Mouse (Mus musculus): ENCODE measurements at regions not wholly inside any gene's neighbourhood (a gene's known extent, or its start where the extent isn't known, plus 50 kb on each side); places are given as distances from the start of the nearest gene placed in this dataset.

DNA sequence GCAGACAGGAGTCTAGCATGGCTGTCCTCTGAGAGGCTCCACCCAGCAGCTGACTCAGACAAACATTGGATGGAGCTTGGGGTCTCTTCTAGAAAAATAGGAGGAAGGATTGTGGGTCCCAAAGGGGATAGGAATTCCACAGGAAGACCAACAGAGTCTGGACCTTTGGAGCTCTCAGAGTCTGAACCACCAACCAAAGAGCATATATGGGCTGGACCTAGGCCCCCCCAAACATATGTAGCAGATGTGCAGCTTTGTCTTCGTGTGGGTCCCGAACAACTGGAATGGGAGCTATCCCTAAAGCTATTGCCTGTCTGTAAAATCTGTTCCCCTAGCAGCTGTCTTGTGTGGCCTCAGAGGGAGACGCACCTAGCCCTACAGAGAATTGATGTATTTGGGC, 50.1 kb upstream of the Cpm start:
- Histone ChIP-seq H3K9me3 (ENCODE audit: control insufficient read depth, low read length) (no peaks in the 10 kb centered on the region), H3K36me3 (ENCODE audit: control insufficient read depth, insufficient read depth, low read length) (no peaks in the 10 kb centered on the region), H3K27me3 (replicated peaks; ENCODE audit: control insufficient read depth, insufficient read depth, low read length) (no peaks in the 10 kb centered on the region), H3K9ac (ENCODE audit: low read depth, low read length) (no peak overlapping the region), H3K4me1 (ENCODE audit: control insufficient read depth, insufficient read depth, low read length) (peaks cover 2% of the 10 kb centered on the region; the same call in 1 of the 2 replicates), H3K4me2 (ENCODE audit: low read depth, low read length) (no peak overlapping the region), H3K27ac (ENCODE audit: low read length) (no peak overlapping the region), H3K4me3 (ENCODE audit: low read length) (no peak overlapping the region)
- WGBS, result 73% methylated on average over 3 of the region's 3 CpGs
- no peak for ATAC-seq

DNA sequence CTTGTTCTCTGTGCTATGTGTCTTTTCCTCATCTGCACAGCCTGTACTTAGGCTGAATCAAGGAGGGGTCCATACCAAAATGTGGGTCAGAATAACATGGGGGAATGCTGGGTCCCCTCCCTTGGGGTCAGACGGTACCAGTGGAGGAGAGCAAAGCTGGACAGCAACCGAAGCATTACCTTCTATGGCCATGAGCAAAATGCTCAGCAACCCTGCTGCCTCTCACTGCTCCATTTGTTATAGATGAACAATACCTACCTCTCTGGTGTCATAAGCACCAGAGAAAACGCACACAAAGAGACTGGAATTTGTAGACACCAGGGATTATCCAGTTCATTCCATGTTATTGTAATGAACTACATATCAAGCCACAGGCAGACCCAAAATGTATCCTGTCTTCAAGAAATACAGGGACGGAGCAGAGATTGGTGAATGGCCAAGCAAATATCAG, 50.6 kb upstream of the Cpm start:
- no peak overlapping the region for H3K9ac ChIP-seq (ENCODE audit: low read depth, low read length)
- no peaks in the 10 kb centered on the region for H3K9me3 ChIP-seq (ENCODE audit: control insufficient read depth, low read length)
- no peaks in the 10 kb centered on the region for H3K27me3 ChIP-seq (replicated peaks; ENCODE audit: control insufficient read depth, insufficient read depth, low read length)
- 91% methylated on average over 4 of the region's 4 CpGs for WGBS
- H3K4me1 ChIP-seq (ENCODE audit: control insufficient read depth, insufficient read depth, low read length), result peaks cover 2% of the 10 kb centered on the region; the same call in 1 of the 2 replicates
- no peak overlapping the region for H3K27ac ChIP-seq (ENCODE audit: low read length)
- ATAC-seq, result no peak
- no peak overlapping the region for H3K4me2 ChIP-seq (ENCODE audit: low read depth, low read length)
- H3K4me3 ChIP-seq (ENCODE audit: low read length), result no peak overlapping the region
- no peaks in the 10 kb centered on the region for H3K36me3 ChIP-seq (ENCODE audit: control insufficient read depth, insufficient read depth, low read length)

DNA sequence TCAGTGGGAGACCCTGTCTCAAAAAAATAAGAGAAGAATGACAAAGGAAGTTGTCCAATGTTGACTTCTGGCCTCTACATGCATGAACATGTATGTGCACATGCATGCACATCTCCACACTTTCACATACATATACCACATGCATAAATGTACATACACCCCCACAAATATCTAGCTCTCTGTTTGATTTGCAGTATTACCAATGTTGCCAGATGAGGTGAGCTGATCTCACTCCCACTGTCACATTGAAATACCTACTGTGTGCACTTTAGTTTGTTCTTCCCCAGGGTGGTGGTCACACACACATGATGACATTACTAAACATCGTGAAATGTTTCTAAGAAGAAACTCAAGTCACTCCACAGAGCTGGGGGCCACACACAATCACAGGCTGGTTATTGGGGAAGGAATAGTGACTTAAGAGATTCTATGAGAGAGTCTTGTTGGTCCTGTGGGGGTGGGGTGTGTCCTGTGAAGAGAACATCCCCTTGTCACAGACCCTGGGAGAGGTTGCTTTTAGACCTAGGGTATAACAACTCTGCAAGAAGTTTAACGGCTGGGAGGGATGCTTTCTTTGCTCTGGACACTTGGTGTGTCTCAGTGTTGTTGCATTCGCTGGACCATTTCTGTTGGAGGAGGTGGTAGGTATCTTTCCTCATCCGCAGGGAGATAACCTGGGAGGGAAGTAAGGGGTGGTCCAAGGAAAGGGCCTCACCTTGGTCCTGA, 51.2 kb upstream of the Cpm start:
- Histone ChIP-seq H3K4me3 (ENCODE audit: low read length) (no peak overlapping the region), H3K27ac (ENCODE audit: low read length) (no peak overlapping the region), H3K36me3 (ENCODE audit: control insufficient read depth, insufficient read depth, low read length) (no peaks in the 10 kb centered on the region), H3K27me3 (replicated peaks; ENCODE audit: control insufficient read depth, insufficient read depth, low read length) (no peaks in the 10 kb centered on the region), H3K9ac (ENCODE audit: low read depth, low read length) (no peak overlapping the region), H3K9me3 (ENCODE audit: control insufficient read depth, low read length) (no peaks in the 10 kb centered on the region), H3K4me1 (ENCODE audit: control insufficient read depth, insufficient read depth, low read length) (peaks cover 2% of the 10 kb centered on the region; the same call in 1 of the 2 replicates), H3K4me2 (ENCODE audit: low read depth, low read length) (no peak overlapping the region)
- 89% methylated on average over 4 of the region's 4 CpGs for WGBS
- no peak for ATAC-seq

DNA sequence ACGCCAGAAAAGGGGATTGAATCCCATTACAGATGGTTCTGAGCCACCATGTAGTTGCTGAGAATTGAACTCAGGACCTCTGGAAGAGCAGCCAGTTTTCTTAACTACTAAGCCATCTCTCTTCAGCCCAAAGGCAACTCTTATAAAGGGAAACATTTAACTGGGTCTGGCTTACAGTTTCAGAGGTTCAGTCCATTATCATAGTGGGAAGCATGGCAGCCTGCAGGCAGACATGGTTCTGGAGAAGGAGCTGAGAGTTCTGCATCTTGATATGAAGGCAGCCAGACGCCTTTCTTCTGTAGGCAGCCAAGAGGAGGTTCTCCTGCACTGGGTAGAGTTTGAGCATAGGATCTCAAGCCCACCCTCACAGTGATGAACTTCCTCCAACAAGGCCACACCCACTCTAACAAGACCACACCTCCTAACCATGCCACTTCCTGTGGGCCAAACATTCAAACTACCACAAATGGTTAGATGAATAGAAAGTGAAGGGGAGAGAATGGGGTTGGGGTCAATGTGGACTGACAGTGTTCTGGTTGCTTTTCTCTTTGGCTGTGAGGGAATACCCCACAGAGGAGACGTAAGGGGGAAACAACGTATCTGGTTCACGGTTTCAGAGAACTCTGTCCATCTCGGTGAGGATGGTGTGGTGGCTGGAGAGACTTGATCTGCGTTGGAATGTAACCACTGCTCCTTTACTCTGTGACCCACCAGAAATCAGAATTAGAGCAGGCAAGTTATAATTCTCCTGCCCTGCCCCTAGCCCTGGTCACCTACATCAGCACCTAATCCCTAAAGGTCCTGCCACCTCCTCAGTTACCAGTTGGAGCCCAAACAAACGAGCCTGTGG, 52.2 kb upstream of the Cpm start:
- WGBS, result 89% methylated on average over 8 of the region's 8 CpGs
- no peak overlapping the region for H3K4me3 ChIP-seq (ENCODE audit: low read length)
- no peaks in the 10 kb centered on the region for H3K9me3 ChIP-seq (ENCODE audit: control insufficient read depth, low read length)
- no peak overlapping the region for H3K9ac ChIP-seq (ENCODE audit: low read depth, low read length)
- H3K27me3 ChIP-seq (replicated peaks; ENCODE audit: control insufficient read depth, insufficient read depth, low read length), result peaks cover 4% of the 10 kb centered on the region; the same call in 1 of the 2 replicates
- no peak overlapping the region for H3K27ac ChIP-seq (ENCODE audit: low read length)
- no peak for ATAC-seq
- H3K4me1 ChIP-seq (ENCODE audit: control insufficient read depth, insufficient read depth, low read length), result peaks cover 4% of the 10 kb centered on the region; the same call in 1 of the 2 replicates
- H3K4me2 ChIP-seq (ENCODE audit: low read depth, low read length), result no peak overlapping the region
- no peaks in the 10 kb centered on the region for H3K36me3 ChIP-seq (ENCODE audit: control insufficient read depth, insufficient read depth, low read length)

DNA sequence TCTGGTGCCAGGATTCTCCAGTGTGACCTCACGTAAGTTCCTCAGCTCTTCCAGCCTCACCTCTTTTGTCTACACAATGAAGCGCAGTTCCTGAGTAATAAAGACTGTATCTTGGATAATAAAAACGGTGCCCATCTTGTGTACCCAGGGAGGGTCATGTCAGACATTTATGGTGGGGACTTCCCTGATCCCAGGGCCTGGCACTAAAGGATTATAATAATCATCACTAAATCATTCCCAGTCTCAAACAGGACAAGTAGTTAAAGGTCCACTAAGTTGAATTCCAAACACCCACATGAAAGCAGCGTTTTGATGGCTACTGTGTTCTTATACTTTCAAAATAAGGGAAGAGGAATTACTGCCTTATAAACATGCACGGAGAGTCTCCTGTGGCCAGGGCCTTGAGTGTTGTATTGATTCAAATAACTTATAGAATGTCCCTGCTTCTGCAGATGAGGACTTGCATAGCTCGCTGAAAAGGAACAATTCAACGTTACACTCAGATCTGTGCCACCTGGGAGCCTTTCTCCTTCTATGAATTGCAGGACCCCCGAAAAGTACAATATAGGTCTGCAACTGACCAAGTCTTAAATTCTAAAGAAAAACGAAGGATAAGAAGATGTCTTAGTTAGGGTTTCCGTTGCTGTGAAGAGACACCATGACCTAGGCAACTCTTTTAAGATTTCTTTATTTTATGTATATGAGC, 53.0 kb upstream of the Cpm start:
- no peaks in the 10 kb centered on the region for H3K36me3 ChIP-seq (ENCODE audit: control insufficient read depth, insufficient read depth, low read length)
- H3K4me2 ChIP-seq (ENCODE audit: low read depth, low read length), result 0 out of 2 replicates have a peak overlapping the region, but pooled peaks have one; percentile 26
- H3K9ac ChIP-seq (ENCODE audit: low read depth, low read length), result no peak overlapping the region
- H3K4me1 ChIP-seq (ENCODE audit: control insufficient read depth, insufficient read depth, low read length), result peaks cover 6% of the 10 kb centered on the region; the same call in 1 of the 2 replicates
- H3K4me3 ChIP-seq (ENCODE audit: low read length), result no peak overlapping the region
- H3K9me3 ChIP-seq (ENCODE audit: control insufficient read depth, low read length), result no peaks in the 10 kb centered on the region
- 65% methylated on average over 10 of the region's 10 CpGs for WGBS
- peak overlapping the region; percentile 69 for H3K27ac ChIP-seq (ENCODE audit: low read length)
- H3K27me3 ChIP-seq (replicated peaks; ENCODE audit: control insufficient read depth, insufficient read depth, low read length), result peaks cover 4% of the 10 kb centered on the region; the same call in 1 of the 2 replicates
- peak; percentile 79 for ATAC-seq

DNA sequence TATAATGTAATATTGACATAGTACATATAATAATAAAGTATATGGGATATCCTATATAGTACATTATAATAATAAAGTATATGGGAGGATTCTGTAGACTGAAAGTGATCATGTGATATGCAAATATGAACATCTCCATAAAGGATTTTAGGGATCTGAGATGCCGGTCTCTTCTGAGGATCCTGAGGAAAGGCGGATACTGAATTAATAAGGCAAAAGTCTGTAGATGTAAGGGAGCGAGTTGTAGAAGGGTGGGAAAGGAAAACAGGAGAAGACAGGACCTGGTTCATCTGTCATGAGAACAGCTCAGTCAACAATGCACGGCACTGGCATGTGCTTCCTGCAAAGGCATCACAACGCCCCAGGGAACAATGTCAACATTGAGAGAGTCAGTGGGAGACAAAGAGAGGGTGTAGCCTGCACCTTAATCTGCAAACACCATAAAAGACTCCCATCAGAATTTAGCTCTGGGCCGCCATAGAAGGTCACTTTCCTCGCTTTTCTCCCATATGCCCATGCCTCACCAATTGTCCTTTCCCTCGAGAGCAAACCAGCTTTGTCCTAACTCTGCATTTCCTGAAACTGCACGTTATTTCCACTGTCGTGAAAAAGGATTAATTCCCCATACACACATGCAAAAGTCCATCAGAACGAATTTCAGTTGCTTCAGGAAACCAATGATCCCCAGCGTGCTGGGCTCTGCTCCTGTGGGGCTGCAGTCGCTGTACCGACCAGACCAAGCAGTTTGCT, 53.7 kb upstream of the Cpm start:
- ATAC-seq, result peak; percentile 88
- Histone ChIP-seq H3K9ac (ENCODE audit: low read depth, low read length) (no peak overlapping the region), H3K4me1 (ENCODE audit: control insufficient read depth, insufficient read depth, low read length) (peaks cover 9% of the 10 kb centered on the region; the same call in 1 of the 2 replicates), H3K27me3 (replicated peaks; ENCODE audit: control insufficient read depth, insufficient read depth, low read length) (peaks cover 4% of the 10 kb centered on the region; the same call in 1 of the 2 replicates), H3K4me2 (ENCODE audit: low read depth, low read length) (peak overlapping the region; percentile 26; the same call in 1 of the 2 replicates), H3K4me3 (ENCODE audit: low read length) (no peak overlapping the region), H3K9me3 (ENCODE audit: control insufficient read depth, low read length) (no peaks in the 10 kb centered on the region), H3K27ac (ENCODE audit: low read length) (peak overlapping the region; percentile 69), H3K36me3 (ENCODE audit: control insufficient read depth, insufficient read depth, low read length) (no peaks in the 10 kb centered on the region)
- 44% methylated on average over 14 of the region's 14 CpGs for WGBS

DNA sequence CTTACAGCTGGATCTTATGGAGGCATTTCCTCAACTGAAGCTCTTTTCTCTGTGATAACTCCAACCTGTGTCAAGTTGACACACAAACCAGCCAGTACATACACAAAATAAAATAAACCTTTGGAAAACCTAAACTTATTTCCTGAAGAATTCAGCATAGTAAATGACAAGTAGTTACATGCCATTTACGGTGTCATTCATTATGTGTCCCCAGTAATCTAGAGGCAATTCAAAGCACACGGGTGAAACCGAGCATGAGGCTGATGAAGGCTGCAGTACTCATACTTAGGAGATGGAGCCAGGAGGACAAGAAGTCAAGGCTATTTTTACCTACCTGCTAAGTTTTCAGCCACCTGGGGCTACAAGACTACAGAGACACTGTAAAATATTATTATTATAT, 54.4 kb upstream of the Cpm start:
- H3K36me3 ChIP-seq (ENCODE audit: control insufficient read depth, insufficient read depth, low read length), result no peaks in the 10 kb centered on the region
- peaks cover 4% of the 10 kb centered on the region; the same call in 1 of the 2 replicates for H3K27me3 ChIP-seq (replicated peaks; ENCODE audit: control insufficient read depth, insufficient read depth, low read length)
- WGBS, result 69% methylated on average over 3 of the region's 3 CpGs
- H3K27ac ChIP-seq (ENCODE audit: low read length), result no peak overlapping the region
- no peak overlapping the region for H3K4me3 ChIP-seq (ENCODE audit: low read length)
- ATAC-seq, result no peak
- peaks cover 9% of the 10 kb centered on the region; the same call in 1 of the 2 replicates for H3K4me1 ChIP-seq (ENCODE audit: control insufficient read depth, insufficient read depth, low read length)
- H3K4me2 ChIP-seq (ENCODE audit: low read depth, low read length), result no peak overlapping the region
- H3K9ac ChIP-seq (ENCODE audit: low read depth, low read length), result no peak overlapping the region
- H3K9me3 ChIP-seq (ENCODE audit: control insufficient read depth, low read length), result no peaks in the 10 kb centered on the region

DNA sequence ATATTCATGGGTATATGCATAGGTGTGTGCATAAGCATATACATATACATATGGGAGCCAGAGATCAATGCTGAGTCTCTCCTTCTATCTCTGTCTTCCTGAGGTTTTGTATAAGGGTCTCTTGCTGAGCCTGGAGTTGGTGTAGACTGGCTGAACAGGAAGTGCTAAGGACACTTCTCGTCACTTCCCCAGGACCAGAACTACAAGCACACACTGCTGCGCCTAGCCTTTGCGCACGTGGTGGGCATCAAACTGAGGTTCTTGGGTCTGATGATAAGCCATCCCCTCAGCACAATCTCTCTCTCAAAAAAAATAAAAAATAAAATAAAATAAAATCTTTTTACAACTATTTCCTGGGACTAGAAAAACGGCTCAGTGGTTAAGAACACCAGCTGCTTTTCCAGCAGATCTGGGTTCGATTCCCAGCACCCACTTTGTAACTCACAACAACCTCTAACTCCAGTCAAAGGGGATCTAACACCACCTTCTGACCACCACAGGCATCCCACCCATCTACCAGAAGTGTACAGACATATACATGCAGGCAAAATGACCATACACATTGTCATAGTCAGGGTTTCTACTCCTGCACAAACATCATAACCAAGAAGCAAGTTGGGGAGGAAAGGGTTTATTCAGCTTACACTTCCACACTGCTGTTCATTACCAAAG, 55.1 kb upstream of the Cpm start:
- peaks cover 4% of the 10 kb centered on the region; the same call in 1 of the 2 replicates for H3K27me3 ChIP-seq (replicated peaks; ENCODE audit: control insufficient read depth, insufficient read depth, low read length)
- no peak overlapping the region for H3K9ac ChIP-seq (ENCODE audit: low read depth, low read length)
- no peak for ATAC-seq
- peaks cover 9% of the 10 kb centered on the region; the same call in 1 of the 2 replicates for H3K4me1 ChIP-seq (ENCODE audit: control insufficient read depth, insufficient read depth, low read length)
- H3K36me3 ChIP-seq (ENCODE audit: control insufficient read depth, insufficient read depth, low read length), result no peaks in the 10 kb centered on the region
- no peak overlapping the region for H3K4me2 ChIP-seq (ENCODE audit: low read depth, low read length)
- no peak overlapping the region for H3K27ac ChIP-seq (ENCODE audit: low read length)
- H3K4me3 ChIP-seq (ENCODE audit: low read length), result no peak overlapping the region
- H3K9me3 ChIP-seq (ENCODE audit: control insufficient read depth, low read length), result no peaks in the 10 kb centered on the region
- 92% methylated on average over 6 of the region's 6 CpGs for WGBS

All from intestine, embryonic 16.5 days (tissue).